Mouse (Mus musculus) right cerebral cortex, postnatal 4 days (tissue): ENCODE measurements around the gene Phf19.

Source experiments
- DNase-seq: peaks from one replicate; pipeline ENCODE4 v3.0.0-alpha.2; 2022

The Phf19 gene

DNA sequence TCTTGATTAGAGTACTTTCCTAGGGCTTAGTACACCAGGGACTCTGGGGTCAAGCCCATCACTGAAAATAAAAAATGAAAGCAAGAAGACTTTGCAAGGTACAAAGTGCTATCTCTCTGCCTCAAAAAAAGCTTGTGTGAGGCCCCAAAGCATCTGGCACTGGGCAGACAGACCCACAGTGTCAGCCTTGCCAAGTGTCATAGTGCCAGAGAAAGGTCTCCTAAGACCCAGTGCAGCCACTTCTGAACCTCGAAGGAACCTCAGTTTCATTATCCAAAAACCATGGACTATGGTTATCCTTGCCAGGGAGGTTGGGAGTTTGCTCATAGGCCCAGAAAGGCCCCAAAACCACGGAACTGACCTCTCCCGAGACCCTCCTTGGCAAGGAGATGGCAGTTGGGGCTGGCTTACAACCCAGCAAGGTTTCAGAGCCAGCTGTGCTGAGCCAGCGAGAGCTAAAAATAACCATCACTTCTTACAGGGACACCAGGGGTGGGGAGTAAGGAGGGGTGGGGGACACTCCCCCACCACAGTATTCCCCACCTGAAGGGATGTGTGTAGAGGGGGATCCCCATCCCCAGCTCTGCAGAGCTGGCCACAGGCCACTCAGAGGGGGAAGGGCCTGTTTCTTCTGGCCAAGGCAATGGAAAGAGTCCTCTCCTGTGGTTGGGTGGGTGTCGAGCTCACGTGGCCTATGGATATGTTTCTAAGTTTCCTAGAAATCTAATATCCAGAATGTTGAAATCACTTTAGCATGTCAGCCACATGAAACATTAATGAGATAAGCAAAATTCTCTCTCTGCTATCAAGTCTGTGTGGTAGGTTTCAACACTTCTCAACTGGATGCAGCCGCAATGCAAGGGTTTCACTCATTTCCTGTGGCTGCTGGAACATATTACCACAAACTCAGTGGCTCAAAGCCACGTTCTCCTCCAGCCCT, 24.7 kb upstream of the Phf19 start:
- DNase-seq = no peak

- no peak for DNase-seq
Observed at GRCm38 (mm10) chr2:34937460-34937859, 23.6 kb upstream of the Phf19 start.

GRCm38 (mm10) chr2:34927320-34927719, 13.5 kb upstream of the Phf19 start:
- no peak for DNase-seq

- no peak for DNase-seq
Observed at GRCm38 (mm10) chr2:34922729-34923128, 8.9 kb upstream of the Phf19 start.

DNA sequence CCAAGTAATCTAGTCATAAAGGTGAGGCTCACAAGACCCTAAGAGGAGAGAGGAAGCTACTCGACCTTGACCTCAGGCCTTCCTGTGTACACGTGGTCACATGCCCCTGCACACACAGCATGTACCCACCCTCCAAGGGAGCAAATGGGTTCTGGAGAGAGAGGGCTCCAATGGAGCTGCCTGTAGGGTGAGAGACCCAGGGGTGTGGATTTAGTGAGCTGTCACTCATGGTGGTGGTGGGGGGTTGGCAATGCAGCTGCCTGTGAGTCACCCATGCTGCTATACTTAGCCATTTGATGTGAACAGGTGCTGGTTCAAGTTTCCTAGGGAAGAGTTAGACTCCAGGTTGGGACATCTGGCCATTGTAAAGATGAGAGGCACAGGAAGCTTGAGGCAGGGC, 6.3 kb upstream of the Phf19 start:
- DNase-seq = no peak

DNA sequence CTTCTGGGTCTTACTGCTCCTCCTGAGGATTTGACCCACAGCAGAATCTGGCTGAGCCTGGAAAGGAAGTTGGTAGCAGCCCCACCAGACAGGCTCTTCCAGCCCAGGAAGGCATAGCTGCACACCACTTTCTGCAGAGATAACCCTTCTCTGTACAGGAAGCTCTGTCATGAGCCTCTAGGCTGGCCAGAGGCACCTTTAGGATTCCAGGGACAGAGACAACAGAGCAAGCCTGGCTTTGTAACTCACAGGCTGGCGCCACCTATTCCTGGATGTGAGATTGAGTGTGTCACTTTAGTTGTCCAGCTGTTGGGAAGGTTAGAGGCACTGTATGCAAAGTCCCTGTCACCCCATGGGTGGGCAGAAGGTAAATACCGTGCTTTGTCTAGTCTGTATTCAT, 1.3 kb upstream of the Phf19 start:
- DNase-seq = no peak

GRCm38 (mm10) chr2:34914823-34915082, 927 bp upstream of the Phf19 start:
- no peak for DNase-seq

GRCm38 (mm10) chr2:34914069-34914822, 420 bp upstream of the Phf19 start:
- DNase-seq = peak; percentile 40

GRCm38 (mm10) chr2:34912613-34913012, 1.2 kb downstream of the Phf19 start:
- no peak for DNase-seq

- DNase-seq = no peak
Observed at GRCm38 (mm10) chr2:34911871-34912270, 2.0 kb downstream of the Phf19 start.

DNA sequence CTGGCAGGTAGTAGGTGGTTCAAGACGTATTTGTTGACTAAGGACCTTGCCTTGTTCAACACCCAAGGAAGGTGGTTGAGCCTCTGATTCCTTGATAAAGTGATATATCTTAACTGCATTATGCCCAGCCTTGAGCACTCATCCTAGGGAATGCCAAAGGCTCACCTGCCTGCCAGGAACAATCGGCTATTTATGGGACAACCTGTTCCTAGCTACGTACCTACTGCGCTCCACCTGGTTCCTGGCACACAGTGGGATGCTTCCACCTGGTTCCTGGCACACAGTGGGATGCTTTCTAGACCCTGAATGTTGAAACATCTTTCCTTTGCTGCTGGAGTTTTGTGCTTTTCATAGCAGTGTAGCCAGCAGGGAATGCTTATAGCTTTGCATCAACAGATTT, 4.1 kb downstream of the Phf19 start:
- DNase-seq = no peak

- peak; percentile 22 for DNase-seq
Observed at GRCm38 (mm10) chr2:34906861-34907604, 6.8 kb downstream of the Phf19 start.

- no peak for DNase-seq
Observed at GRCm38 (mm10) chr2:34906426-34906825, 7.4 kb downstream of the Phf19 start.

- peak; percentile 96 for DNase-seq
Observed at GRCm38 (mm10) chr2:34904849-34905542, 8.8 kb downstream of the Phf19 start.

- no peak for DNase-seq
Observed at GRCm38 (mm10) chr2:34903652-34904405, 10.0 kb downstream of the Phf19 start.

- DNase-seq = no peak
Observed at GRCm38 (mm10) chr2:34903191-34903590, 10.6 kb downstream of the Phf19 start.

- no peak for DNase-seq
Observed at GRCm38 (mm10) chr2:34902731-34903130, 11.1 kb downstream of the Phf19 start.

DNA sequence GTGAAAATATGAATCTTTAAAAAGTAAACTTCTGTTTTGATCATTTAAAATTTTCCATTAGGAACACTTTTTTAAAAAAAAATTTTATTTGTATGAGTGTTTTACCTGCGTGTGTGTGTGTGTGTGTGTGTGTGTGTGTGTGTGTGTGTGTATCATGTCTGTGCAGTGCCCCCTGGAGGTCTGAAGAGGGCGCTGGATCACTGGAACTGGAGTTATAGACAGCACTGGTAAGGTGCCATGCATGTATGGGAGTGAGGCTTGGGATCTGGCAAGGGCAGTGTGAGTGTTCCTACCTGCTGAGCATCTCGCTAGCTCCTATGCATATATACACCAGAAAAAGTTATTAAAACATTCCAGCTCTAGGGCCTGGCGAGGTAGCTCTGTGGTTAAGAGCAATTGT, 12.1 kb downstream of the Phf19 start:
- no peak for DNase-seq

GRCm38 (mm10) chr2:34900412-34900811, 13.4 kb downstream of the Phf19 start:
- no peak for DNase-seq

GRCm38 (mm10) chr2:34899682-34900081, 14.1 kb downstream of the Phf19 start:
- DNase-seq = no peak

DNA sequence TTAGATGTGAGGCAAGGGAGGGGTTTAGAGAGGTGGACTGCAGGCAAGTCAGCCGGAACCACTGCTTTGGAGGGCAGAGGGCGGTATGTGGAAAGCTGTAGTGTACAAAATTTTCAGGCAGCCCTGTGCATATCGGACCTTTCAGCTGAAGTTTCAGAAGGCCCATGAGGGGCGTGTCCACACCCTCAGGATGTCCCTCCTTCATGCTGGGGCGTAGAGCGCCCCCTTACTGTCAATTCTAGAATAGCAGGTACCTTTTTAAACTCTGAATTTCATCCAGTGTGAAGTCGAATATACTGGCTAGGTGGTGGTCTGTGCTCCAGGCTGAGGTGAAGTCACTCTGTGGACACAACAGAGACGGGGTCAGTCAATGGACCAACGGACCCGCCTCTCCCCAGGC, 16.0 kb downstream of the Phf19 start:
- no peak for DNase-seq

DNA sequence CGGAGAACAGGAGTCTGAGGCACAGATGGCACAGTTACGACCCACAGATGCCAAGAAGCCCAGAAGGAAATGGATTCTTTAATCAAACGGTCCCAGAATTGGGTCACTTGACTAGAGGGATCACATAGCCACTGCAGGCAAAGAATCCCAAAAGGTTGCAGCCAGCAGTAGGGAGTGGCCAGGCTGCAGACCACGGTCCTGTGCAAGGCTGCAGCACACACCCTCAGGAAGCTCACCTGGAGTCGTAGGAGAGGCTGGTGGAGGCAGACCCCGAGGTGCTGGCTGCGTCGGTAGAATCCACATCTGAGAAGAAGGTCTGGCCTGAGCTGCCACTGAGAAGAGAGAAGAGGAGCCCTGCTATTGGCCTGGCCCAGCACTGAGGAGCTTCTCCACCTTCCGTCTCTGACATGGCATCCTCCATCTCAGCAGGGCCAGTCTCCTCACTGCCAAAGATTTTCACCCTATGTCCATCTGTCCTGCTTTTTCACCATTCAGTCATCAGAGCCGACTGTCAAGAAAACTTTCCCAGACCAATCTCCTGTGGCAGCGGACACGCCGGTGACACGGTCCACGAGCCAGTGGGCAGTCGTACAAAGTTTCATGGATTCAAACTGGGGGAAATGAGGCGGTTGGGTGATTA, 16.9 kb downstream of the Phf19 start:
- DNase-seq = no peak
